Mouse (Mus musculus): ENCODE results near the gene Gm10959. TPM values are rescaled to one million over a fixed set of nuclear protein-coding genes. Genes with fewer than 3 reads are reported as not detected.

The Gm10959 gene
- polyA plus RNA-seq, 1 experiment from 2014 or later: not detected

- H3K27me3 ChIP-seq: no peaks in the 10 kb centered on the region
- H3K36me3 ChIP-seq: 0 out of 2 replicates have a peak, but pooled peaks cover 5% of the 10 kb centered on the region
- no peak overlapping the region for H3K27ac ChIP-seq
- ATAC-seq: no peak
- no peak overlapping the region for H3K9ac ChIP-seq (replicated peaks)
- no peak overlapping the region for H3K4me2 ChIP-seq (replicated peaks)
- H3K4me3 ChIP-seq (replicated peaks): no peak overlapping the region
- H3K9me3 ChIP-seq: no peaks in the 10 kb centered on the region
- 83% methylated on average over 8 of the region's 8 CpGs for WGBS
- H3K4me1 ChIP-seq (replicated peaks): peaks cover 17% of the 10 kb centered on the region
Observed at GRCm38 (mm10) chr3:122921676-122922527, 2.7 kb upstream of the Gm10959 start.

GRCm38 (mm10) chr3:122920572-122921435 lies 1.6 kb upstream of the Gm10959 start:
- Histone ChIP-seq H3K36me3 (no peaks in the 10 kb centered on the region), H3K27me3 (no peaks in the 10 kb centered on the region), H3K4me3 (replicated peaks) (no peak overlapping the region), H3K9ac (replicated peaks) (no peak overlapping the region), H3K4me1 (replicated peaks) (peaks cover 9% of the 10 kb centered on the region), H3K4me2 (replicated peaks) (no peak overlapping the region), H3K27ac (no peak overlapping the region), H3K9me3 (no peaks in the 10 kb centered on the region)
- no peak for ATAC-seq
- WGBS: 68% methylated on average over 8 of the region's 8 CpGs

- no peak overlapping the region for H3K9ac ChIP-seq (replicated peaks)
- 73% methylated on average over 2 of the region's 2 CpGs for WGBS
- no peaks in the 10 kb centered on the region for H3K9me3 ChIP-seq
- ATAC-seq: no peak
- no peak overlapping the region for H3K4me3 ChIP-seq (replicated peaks)
- H3K4me1 ChIP-seq (replicated peaks): 0 out of 2 replicates have a peak, but pooled peaks cover 2% of the 10 kb centered on the region
- H3K36me3 ChIP-seq: no peaks in the 10 kb centered on the region
- H3K27ac ChIP-seq: no peak overlapping the region
- H3K27me3 ChIP-seq: no peaks in the 10 kb centered on the region
- H3K4me2 ChIP-seq (replicated peaks): no peak overlapping the region
Observed at GRCm38 (mm10) chr3:122918672-122919071, 488 bp downstream of the Gm10959 start.

- no peak overlapping the region for H3K9ac ChIP-seq (replicated peaks)
Observed at GRCm38 (mm10) chr3:122916191-122916680, 2.9 kb downstream of the Gm10959 start.

GRCm38 (mm10) chr3:122915493-122915892 lies 3.7 kb downstream of the Gm10959 start:
- no peaks in the 10 kb centered on the region for H3K27me3 ChIP-seq
- WGBS: 87% methylated on average over 5 of the region's 5 CpGs
- H3K4me1 ChIP-seq (replicated peaks): no peaks in the 10 kb centered on the region
- no peak overlapping the region for H3K27ac ChIP-seq
- no peaks in the 10 kb centered on the region for H3K9me3 ChIP-seq
- no peak for ATAC-seq
- H3K9ac ChIP-seq (replicated peaks): no peak overlapping the region
- no peaks in the 10 kb centered on the region for H3K36me3 ChIP-seq
- H3K4me2 ChIP-seq (replicated peaks): no peak overlapping the region
- no peak overlapping the region for H3K4me3 ChIP-seq (replicated peaks)

More at GRCm38 (mm10) chr3:122916191-122916680, 2.9 kb downstream of the Gm10959 start:
- no peak overlapping the region for H3K27ac ChIP-seq
- H3K4me3 ChIP-seq (replicated peaks): no peak overlapping the region
- no peak for ATAC-seq
- no peaks in the 10 kb centered on the region for H3K9me3 ChIP-seq
- 93% methylated on average over 6 of the region's 6 CpGs for WGBS
- H3K27me3 ChIP-seq: no peaks in the 10 kb centered on the region
- no peak overlapping the region for H3K4me2 ChIP-seq (replicated peaks)
- H3K36me3 ChIP-seq: no peaks in the 10 kb centered on the region
- no peaks in the 10 kb centered on the region for H3K4me1 ChIP-seq (replicated peaks)

- no peaks in the 10 kb centered on the region for H3K9me3 ChIP-seq
- no peak overlapping the region for H3K9ac ChIP-seq (replicated peaks)
- WGBS: 84% methylated on average over 2 of the region's 2 CpGs
- H3K4me2 ChIP-seq (replicated peaks): no peak overlapping the region
- ATAC-seq: no peak
- no peaks in the 10 kb centered on the region for H3K27me3 ChIP-seq
- H3K27ac ChIP-seq: no peak overlapping the region
- H3K4me1 ChIP-seq (replicated peaks): no peaks in the 10 kb centered on the region
- H3K36me3 ChIP-seq: no peaks in the 10 kb centered on the region
- no peak overlapping the region for H3K4me3 ChIP-seq (replicated peaks)
Observed at GRCm38 (mm10) chr3:122907841-122908240, 11.3 kb downstream of the Gm10959 start.

GRCm38 (mm10) chr3:122903746-122904433 lies 15.3 kb downstream of the Gm10959 start:
- Histone ChIP-seq H3K4me2 (replicated peaks) (no peak overlapping the region), H3K9ac (replicated peaks) (no peak overlapping the region), H3K27ac (no peak overlapping the region), H3K27me3 (no peaks in the 10 kb centered on the region), H3K4me3 (replicated peaks) (no peak overlapping the region), H3K4me1 (replicated peaks) (no peaks in the 10 kb centered on the region), H3K9me3 (no peaks in the 10 kb centered on the region), H3K36me3 (no peaks in the 10 kb centered on the region)
- WGBS: 43% methylated on average over 12 of the region's 12 CpGs
- ATAC-seq: peak; percentile 75

- no peak for ATAC-seq
- Histone ChIP-seq H3K36me3 (no peaks in the 10 kb centered on the region), H3K4me1 (replicated peaks) (no peaks in the 10 kb centered on the region), H3K4me3 (replicated peaks) (no peak overlapping the region), H3K9me3 (no peaks in the 10 kb centered on the region), H3K27ac (no peak overlapping the region), H3K4me2 (replicated peaks) (no peak overlapping the region), H3K9ac (replicated peaks) (no peak overlapping the region), H3K27me3 (no peaks in the 10 kb centered on the region)
- 68% methylated on average over 6 of the region's 6 CpGs for WGBS
Observed at GRCm38 (mm10) chr3:122898254-122898653, 20.9 kb downstream of the Gm10959 start.

- no peaks in the 10 kb centered on the region for H3K36me3 ChIP-seq
- no peak overlapping the region for H3K9ac ChIP-seq (replicated peaks)
- no peaks in the 10 kb centered on the region for H3K4me1 ChIP-seq (replicated peaks)
- no peak overlapping the region for H3K27ac ChIP-seq
- H3K4me2 ChIP-seq (replicated peaks): no peak overlapping the region
- 90% methylated on average over 11 of the region's 11 CpGs for WGBS
- H3K27me3 ChIP-seq: no peaks in the 10 kb centered on the region
- no peak for ATAC-seq
- no peak overlapping the region for H3K4me3 ChIP-seq (replicated peaks)
- no peaks in the 10 kb centered on the region for H3K9me3 ChIP-seq
Observed at GRCm38 (mm10) chr3:122895189-122895731, 23.9 kb downstream of the Gm10959 start.

- Histone ChIP-seq H3K9me3 (no peaks in the 10 kb centered on the region), H3K4me2 (replicated peaks) (no peak within 1 kb of the TSS), H3K36me3 (no peaks in the 10 kb centered on the region), H3K27ac (no peak within 1 kb of the TSS), H3K9ac (replicated peaks) (no peak within 1 kb of the TSS), H3K4me3 (replicated peaks) (no peak within 1 kb of the TSS), H3K4me1 (replicated peaks) (no peaks in the 10 kb centered on the region), H3K27me3 (no peaks in the 10 kb centered on the region)
- no peak for ATAC-seq
- WGBS: 96% methylated on average over 3 of the region's 3 CpGs
Observed at GRCm38 (mm10) chr3:122894772-122895171, 24.4 kb downstream of the Gm10959 start, which contains the start of gene Fabp2. Gene Fabp2, plus strand, starts transcription at chr3:122895072.

- H3K4me2 ChIP-seq (replicated peaks): no peak overlapping the region
- no peaks in the 10 kb centered on the region for H3K27me3 ChIP-seq
- no peaks in the 10 kb centered on the region for H3K4me1 ChIP-seq (replicated peaks)
- no peak for ATAC-seq
- H3K9me3 ChIP-seq: no peaks in the 10 kb centered on the region
- no peak overlapping the region for H3K9ac ChIP-seq (replicated peaks)
- no peak overlapping the region for H3K27ac ChIP-seq
- H3K36me3 ChIP-seq: no peaks in the 10 kb centered on the region
- no peak overlapping the region for H3K4me3 ChIP-seq (replicated peaks)
- WGBS: 92% methylated on average over 5 of the region's 5 CpGs
Observed at GRCm38 (mm10) chr3:122888371-122888819, 30.8 kb downstream of the Gm10959 start.

Data from midbrain, embryonic 13.5 days (tissue).